Mouse (Mus musculus): Measurements from ENCODE around the gene Specc1. TPM values are rescaled to one million over a fixed set of nuclear protein-coding genes. Genes with fewer than 3 reads are reported as not detected.

Specc1 gene
- polyA plus RNA-seq, 1 experiment, result 27.7 TPM

- no peak overlapping the region for H3K4me2 ChIP-seq (ENCODE audit: low read depth)
- no peak overlapping the region for H3ac ChIP-seq (ENCODE audit: control insufficient read depth, insufficient read length)
- H3K27me3 ChIP-seq (ENCODE audit: control insufficient read depth, insufficient read depth, insufficient read length), result no peaks in the 10 kb centered on the region
- H3K36me3 ChIP-seq (ENCODE audit: control insufficient read depth, insufficient read depth), result peaks cover 47% of the 10 kb centered on the region
- TF ChIP-seq REST (IDR thresholded peaks at IDR 0.05; ENCODE audit: insufficient read depth, insufficient read length) (no peak), POLR2A (IDR thresholded peaks at IDR 0.05; ENCODE audit: insufficient read length, low read depth) (no peak), E2F4 (IDR thresholded peaks at IDR 0.05; ENCODE audit: insufficient read depth) (no peak), MAX (IDR thresholded peaks at IDR 0.05; ENCODE audit: low read depth) (no peak), MYOG (IDR thresholded peaks at IDR 0.05; ENCODE audit: control insufficient read depth in 1 of 3, insufficient read depth in 1 of 3, insufficient read length in 2 of 3, low read depth in 2 of 3) (no peak), POLR2AphosphoS2 (IDR thresholded peaks at IDR 0.05; ENCODE audit: insufficient read length, low read depth) (no peak), SRF (IDR thresholded peaks at IDR 0.05; ENCODE audit: control insufficient read depth, insufficient read length, low read depth) (no peak), TCF12 (IDR thresholded peaks at IDR 0.05; ENCODE audit: insufficient read depth, poor library complexity, severe bottlenecking) (no peak), MYOD1 (IDR thresholded peaks at IDR 0.05; ENCODE audit: control insufficient read depth in 1 of 3, insufficient read length in 2 of 3, low read depth in 2 of 3) (no peak), CEBPB (IDR thresholded peaks at IDR 0.05; ENCODE audit: insufficient read depth, poor library complexity, severe bottlenecking) (no peak), USF1 (IDR thresholded peaks at IDR 0.05; ENCODE audit: low read depth) (no peak), TCF3 (IDR thresholded peaks at IDR 0.05; ENCODE audit: insufficient read length, low read depth) (no peak)
- peaks cover 26% of the 10 kb centered on the region for H3K79me2 ChIP-seq (ENCODE audit: control insufficient read depth, insufficient read depth)
- H3K4me3 ChIP-seq, result no peak overlapping the region
Measured at GRCm38 (mm10) chr11:62130685-62131295, 174.2 kb downstream of the Specc1 start.

GRCm38 (mm10) chr11:62131601-62132000 lies 175.0 kb downstream of the Specc1 start:
- H3K36me3 ChIP-seq (ENCODE audit: control insufficient read depth, insufficient read depth), result peaks cover 51% of the 10 kb centered on the region
- no peak overlapping the region for H3ac ChIP-seq (ENCODE audit: control insufficient read depth, insufficient read length)
- no peak overlapping the region for H3K4me3 ChIP-seq
- H3K79me2 ChIP-seq (ENCODE audit: control insufficient read depth, insufficient read depth), result peaks cover 26% of the 10 kb centered on the region
- H3K4me2 ChIP-seq (ENCODE audit: low read depth), result no peak overlapping the region
- TF ChIP-seq TCF12 (IDR thresholded peaks at IDR 0.05; ENCODE audit: insufficient read depth, poor library complexity, severe bottlenecking) (no peak), MAX (IDR thresholded peaks at IDR 0.05; ENCODE audit: low read depth) (no peak), E2F4 (IDR thresholded peaks at IDR 0.05; ENCODE audit: insufficient read depth) (no peak), REST (IDR thresholded peaks at IDR 0.05; ENCODE audit: insufficient read depth, insufficient read length) (no peak), SRF (IDR thresholded peaks at IDR 0.05; ENCODE audit: control insufficient read depth, insufficient read length, low read depth) (no peak), MYOG (IDR thresholded peaks at IDR 0.05; ENCODE audit: control insufficient read depth in 1 of 3, insufficient read depth in 1 of 3, insufficient read length in 2 of 3, low read depth in 2 of 3) (no peak), POLR2AphosphoS2 (IDR thresholded peaks at IDR 0.05; ENCODE audit: insufficient read length, low read depth) (no peak), TCF3 (IDR thresholded peaks at IDR 0.05; ENCODE audit: insufficient read length, low read depth) (no peak), USF1 (IDR thresholded peaks at IDR 0.05; ENCODE audit: low read depth) (no peak), MYOD1 (IDR thresholded peaks at IDR 0.05; ENCODE audit: control insufficient read depth in 1 of 3, insufficient read length in 2 of 3, low read depth in 2 of 3) (no peak), CEBPB (IDR thresholded peaks at IDR 0.05; ENCODE audit: insufficient read depth, poor library complexity, severe bottlenecking) (no peak)
- H3K27me3 ChIP-seq (ENCODE audit: control insufficient read depth, insufficient read depth, insufficient read length), result no peaks in the 10 kb centered on the region

- no peak overlapping the region for H3K4me2 ChIP-seq (ENCODE audit: low read depth)
- TF ChIP-seq CEBPB (IDR thresholded peaks at IDR 0.05; ENCODE audit: insufficient read depth, poor library complexity, severe bottlenecking), result no peak
- TF ChIP-seq TCF3 (IDR thresholded peaks at IDR 0.05; ENCODE audit: insufficient read length, low read depth), result no peak
- no peak for TF ChIP-seq MYOD1 (IDR thresholded peaks at IDR 0.05; ENCODE audit: control insufficient read depth in 1 of 3, insufficient read length in 2 of 3, low read depth in 2 of 3)
- no peak for TF ChIP-seq MAX (IDR thresholded peaks at IDR 0.05; ENCODE audit: low read depth)
- TF ChIP-seq REST (IDR thresholded peaks at IDR 0.05; ENCODE audit: insufficient read depth, insufficient read length), result no peak
- TF ChIP-seq TCF12 (IDR thresholded peaks at IDR 0.05; ENCODE audit: insufficient read depth, poor library complexity, severe bottlenecking), result no peak
- TF ChIP-seq E2F4 (IDR thresholded peaks at IDR 0.05; ENCODE audit: insufficient read depth), result no peak
- TF ChIP-seq USF1 (IDR thresholded peaks at IDR 0.05; ENCODE audit: low read depth), result no peak
- TF ChIP-seq MYOG (IDR thresholded peaks at IDR 0.05; ENCODE audit: control insufficient read depth in 1 of 3, insufficient read depth in 1 of 3, insufficient read length in 2 of 3, low read depth in 2 of 3), result no peak
- TF ChIP-seq SRF (IDR thresholded peaks at IDR 0.05; ENCODE audit: control insufficient read depth, insufficient read length, low read depth), result no peak
- TF ChIP-seq POLR2AphosphoS2 (IDR thresholded peaks at IDR 0.05; ENCODE audit: insufficient read length, low read depth), result no peak
- no peak for TF ChIP-seq POLR2A (IDR thresholded peaks at IDR 0.05; ENCODE audit: insufficient read length, low read depth)
- H3ac ChIP-seq (ENCODE audit: control insufficient read depth, insufficient read length), result no peak overlapping the region
- H3K79me2 ChIP-seq (ENCODE audit: control insufficient read depth, insufficient read depth), result peaks cover 13% of the 10 kb centered on the region
- H3K4me3 ChIP-seq, result no peak overlapping the region
- no peaks in the 10 kb centered on the region for H3K27me3 ChIP-seq (ENCODE audit: control insufficient read depth, insufficient read depth, insufficient read length)
- peaks cover 55% of the 10 kb centered on the region for H3K36me3 ChIP-seq (ENCODE audit: control insufficient read depth, insufficient read depth)
Measured at GRCm38 (mm10) chr11:62134191-62134590, 177.6 kb downstream of the Specc1 start.

GRCm38 (mm10) chr11:62145216-62146110 lies 188.9 kb downstream of the Specc1 start:
- H3ac ChIP-seq (ENCODE audit: control insufficient read depth, insufficient read length), result no peak overlapping the region
- peak overlapping the region; percentile 57 for H3K4me2 ChIP-seq (ENCODE audit: low read depth)
- H3K4me3 ChIP-seq, result no peak overlapping the region
- H3K36me3 ChIP-seq (ENCODE audit: control insufficient read depth, insufficient read depth), result peaks cover 27% of the 10 kb centered on the region
- H3K27me3 ChIP-seq (ENCODE audit: control insufficient read depth, insufficient read depth, insufficient read length), result no peaks in the 10 kb centered on the region
- no peaks in the 10 kb centered on the region for H3K79me2 ChIP-seq (ENCODE audit: control insufficient read depth, insufficient read depth)
- peak in 1 of 3 experiments; percentile 75 for TF ChIP-seq MYOG (IDR thresholded peaks at IDR 0.05; ENCODE audit: control insufficient read depth in 1 of 3, insufficient read depth in 1 of 3, insufficient read length in 2 of 3, low read depth in 2 of 3)
- TF ChIP-seq MAX (IDR thresholded peaks at IDR 0.05; ENCODE audit: low read depth), result no peak
- TF ChIP-seq MYOD1 (IDR thresholded peaks at IDR 0.05; ENCODE audit: control insufficient read depth in 1 of 3, insufficient read length in 2 of 3, low read depth in 2 of 3), result peak; percentile 11 to 48 (median 15)
- no peak for TF ChIP-seq SRF (IDR thresholded peaks at IDR 0.05; ENCODE audit: control insufficient read depth, insufficient read length, low read depth)
- TF ChIP-seq POLR2A (IDR thresholded peaks at IDR 0.05; ENCODE audit: insufficient read length, low read depth), result no peak
- TF ChIP-seq E2F4 (IDR thresholded peaks at IDR 0.05; ENCODE audit: insufficient read depth), result no peak
- no peak for TF ChIP-seq REST (IDR thresholded peaks at IDR 0.05; ENCODE audit: insufficient read depth, insufficient read length)
- peak; percentile 94 for TF ChIP-seq CEBPB (IDR thresholded peaks at IDR 0.05; ENCODE audit: insufficient read depth, poor library complexity, severe bottlenecking)
- peak; percentile 80 for TF ChIP-seq USF1 (IDR thresholded peaks at IDR 0.05; ENCODE audit: low read depth)
- TF ChIP-seq TCF12 (IDR thresholded peaks at IDR 0.05; ENCODE audit: insufficient read depth, poor library complexity, severe bottlenecking), result peak; percentile 27

Data from myocyte (in vitro differentiated cells).